Mouse (Mus musculus) heart, adult 2 months (tissue): ENCODE results near the gene Tspan31.

Source experiments
- CTCF ChIP-seq: fragments of 200-600 bp; IDR thresholded peaks from 2 replicates; pipeline ENCODE4 v1.8.1; 2022; ENCODE audit warnings: antibody characterized with exemption, mild to moderate bottlenecking, moderate library complexity
- EP300 ChIP-seq: fragments of 200-500 bp; IDR thresholded peaks from 2 replicates; pipeline ENCODE4 v1.6.1; 2011; ENCODE audit warnings: low read depth, low read length, control low read depth; ENCODE audit not compliant: insufficient read depth
- POLR2A ChIP-seq: fragments of 200-500 bp; IDR thresholded peaks from 2 replicates; pipeline ENCODE4 v1.6.1; 2011; ENCODE audit warnings: mild to moderate bottlenecking, low read depth, low read length, control low read depth; ENCODE audit not compliant: insufficient read depth

DNA sequence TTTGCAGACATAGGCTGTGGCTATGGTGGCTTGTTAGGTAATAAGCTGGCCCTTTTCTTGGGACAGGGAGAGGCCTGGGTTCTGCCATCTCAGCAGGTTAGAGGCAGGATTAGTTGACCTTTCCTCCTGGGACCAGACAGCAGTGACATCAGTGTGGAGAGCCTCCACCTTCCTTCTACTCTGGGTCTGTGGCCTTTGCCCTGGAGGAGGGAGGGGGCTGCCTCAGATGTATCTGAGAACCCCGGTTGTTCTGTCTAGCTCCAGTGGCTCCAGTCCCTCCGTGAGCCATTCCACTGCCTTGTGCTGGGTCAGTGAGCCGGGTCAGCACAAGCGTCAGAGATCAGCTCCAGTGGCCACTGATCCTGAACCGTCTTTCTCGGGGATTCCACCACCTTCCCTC lies 26.9 kb downstream of the Tspan31 start:
- TF ChIP-seq EP300 (no peak), CTCF (no peak), POLR2A (no peak)
